Mouse (Mus musculus): Measurements from ENCODE around the gene Twsg1. TPM values are rescaled to one million over a fixed set of nuclear protein-coding genes. Genes with fewer than 3 reads are reported as not detected.
A peak's percentile ranks its signal among the peaks of the same experiment; 100 is the strongest.

Twsg1 gene
- total and polyA plus RNA-seq, 3 experiments: 17.0 to 17.7 TPM; not detected in 1

- TF ChIP-seq GABPA (IDR thresholded peaks at IDR 0.05; ENCODE audit: low read depth, low read length): no peak
- peak; percentile 93 for TF ChIP-seq USF1 (IDR thresholded peaks at IDR 0.05; ENCODE audit: low read depth, low read length)
- TF ChIP-seq E2F4 (IDR thresholded peaks at IDR 0.05; ENCODE audit: borderline replicate concordance, low read depth, low read length): no peak
- TF ChIP-seq MXI1 (IDR thresholded peaks at IDR 0.05; ENCODE audit: low read depth, low read length): peak; percentile 89
- peak; percentile 85 for TF ChIP-seq TCF12 (IDR thresholded peaks at IDR 0.05; ENCODE audit: low read depth, low read length)
- TF ChIP-seq SMC3 (IDR thresholded peaks at IDR 0.05; ENCODE audit: low read depth, low read length): no peak
- TF ChIP-seq HCFC1 (IDR thresholded peaks at IDR 0.05; ENCODE audit: low read depth, low read length): no peak; the same call in 1 of the 2 replicates
- peak; percentile 73 for TF ChIP-seq ETS1 (IDR thresholded peaks at IDR 0.05; ENCODE audit: low read depth, low read length)
- peak; percentile 81; the same call in 1 of the 2 replicates for TF ChIP-seq BHLHE40 (IDR thresholded peaks at IDR 0.05; ENCODE audit: borderline replicate concordance, low read depth, low read length)
- TF ChIP-seq ZMIZ1 (IDR thresholded peaks at IDR 0.05; ENCODE audit: low read depth, low read length): no peak
- TF ChIP-seq JUND (IDR thresholded peaks at IDR 0.05; ENCODE audit: low read depth, low read length): no peak
- TF ChIP-seq NELFE (IDR thresholded peaks at IDR 0.05; ENCODE audit: low read depth, low read length): no peak
- peak; percentile 58; the same call in 1 of the 2 replicates for TF ChIP-seq MYC (IDR thresholded peaks at IDR 0.05; ENCODE audit: low read depth, low read length)
- no peak for TF ChIP-seq ELF1 (IDR thresholded peaks at IDR 0.05; ENCODE audit: low read depth, low read length)
- TF ChIP-seq RAD21 (IDR thresholded peaks at IDR 0.05; ENCODE audit: low read depth, low read length): no peak
- no peak for TF ChIP-seq CHD1 (IDR thresholded peaks at IDR 0.05; ENCODE audit: low read depth, low read length)
- no peak for TF ChIP-seq CHD2 (IDR thresholded peaks at IDR 0.05; ENCODE audit: low read length)
- TF ChIP-seq POLR2A (IDR thresholded peaks at IDR 0.05; ENCODE audit: control insufficient read depth in 1 of 2, insufficient read depth in 1 of 2, low read depth in 1 of 2, low read length in 2 of 2, poor library complexity in 1 of 2): no peak
- no peak for TF ChIP-seq POLR2AphosphoS5 (IDR thresholded peaks at IDR 0.05; ENCODE audit: borderline replicate concordance, low read depth, low read length)
Measured at GRCm38 (mm10) chr17:65919235-65919634, 31.8 kb downstream of the Twsg1 start (continued).

DNA sequence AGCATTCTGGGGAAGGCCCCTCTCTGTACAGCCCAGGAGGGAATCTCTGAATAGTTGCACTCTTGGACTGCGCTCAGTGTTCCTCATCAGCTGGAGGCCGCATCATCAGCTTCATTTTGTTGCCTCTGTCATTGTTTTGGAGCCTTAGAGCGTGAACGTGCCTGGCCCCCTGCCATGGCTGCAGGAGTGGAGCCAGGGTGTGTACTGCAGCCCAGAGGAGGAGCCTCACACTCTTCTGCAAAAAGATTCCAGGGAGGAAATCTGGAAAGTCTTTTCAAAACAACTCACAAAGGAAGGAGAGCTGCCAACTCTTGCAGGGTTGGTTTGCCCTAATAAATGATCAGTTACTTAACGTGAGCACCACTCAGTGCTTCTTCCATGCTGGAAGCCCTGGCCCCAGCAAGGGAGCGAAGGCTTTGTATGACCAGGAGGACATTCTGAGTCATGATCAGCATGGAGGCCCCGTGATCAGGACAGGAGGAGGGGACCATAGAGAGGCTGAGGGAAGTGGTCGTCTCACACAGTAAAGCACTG is 34.8 kb downstream of the Twsg1 start:
- H3K4me3 ChIP-seq (ENCODE audit: control insufficient read depth in 1 of 2, insufficient read depth in 1 of 2, low read depth in 2 of 2, low read length in 2 of 2): peak overlapping the region; percentile 30 to 34; a peak in 3 of 4 replicates
- H3K79me2 ChIP-seq (ENCODE audit: control insufficient read depth, insufficient read depth, low read length, poor library complexity): no peaks in the 10 kb centered on the region
- H3K9me3 ChIP-seq (replicated peaks; ENCODE audit: insufficient read depth, low read length): no peaks in the 10 kb centered on the region
- DNase-seq (ENCODE audit: low read depth, low spot score): peak; percentile 57
- no peak overlapping the region for H3K27ac ChIP-seq (ENCODE audit: control insufficient read depth, low read depth, low read length)
- H3K36me3 ChIP-seq (ENCODE audit: control insufficient read depth in 1 of 2, insufficient read depth in 2 of 2, low read length in 2 of 2): peaks cover 0 to 13% of the 10 kb centered on the region in 2 experiments; a peak in 2 of 4 replicates
- no peaks in the 10 kb centered on the region for H3K27me3 ChIP-seq (ENCODE audit: control insufficient read depth in 1 of 2, insufficient read depth in 2 of 2, low read length in 2 of 2)
- no peak for TF ChIP-seq MAZ (IDR thresholded peaks at IDR 0.05; ENCODE audit: low read depth, low read length)
- TF ChIP-seq BHLHE40 (IDR thresholded peaks at IDR 0.05; ENCODE audit: borderline replicate concordance, low read depth, low read length): peak; percentile 70; the same call in 1 of the 2 replicates
- TF ChIP-seq POLR2AphosphoS2 (IDR thresholded peaks at IDR 0.05; ENCODE audit: low read length): no peak
- TF ChIP-seq SMC3 (IDR thresholded peaks at IDR 0.05; ENCODE audit: low read depth, low read length): no peak
- TF ChIP-seq UBTF (IDR thresholded peaks at IDR 0.05; ENCODE audit: borderline replicate concordance, insufficient read depth, low read depth, low read length): no peak
- TF ChIP-seq EP300 (IDR thresholded peaks at IDR 0.05; ENCODE audit: low read depth in 1 of 2, low read length in 2 of 2): no peak
- TF ChIP-seq TBP (IDR thresholded peaks at IDR 0.05; ENCODE audit: low read depth, low read length): no peak
- no peak for TF ChIP-seq RCOR1 (IDR thresholded peaks at IDR 0.05; ENCODE audit: low read depth, low read length)
- TF ChIP-seq POLR2AphosphoS5 (IDR thresholded peaks at IDR 0.05; ENCODE audit: borderline replicate concordance, low read depth, low read length): no peak
- TF ChIP-seq ETS1 (IDR thresholded peaks at IDR 0.05; ENCODE audit: low read depth, low read length): peak; percentile 59; the same call in 1 of the 2 replicates
- TF ChIP-seq USF1 (IDR thresholded peaks at IDR 0.05; ENCODE audit: low read depth, low read length): no peak
- TF ChIP-seq E2F4 (IDR thresholded peaks at IDR 0.05; ENCODE audit: borderline replicate concordance, low read depth, low read length): no peak
- TF ChIP-seq MAX (IDR thresholded peaks at IDR 0.05; ENCODE audit: low read length): no peak
- no peak overlapping the region for H3K9ac ChIP-seq (ENCODE audit: control insufficient read depth, low read depth, low read length, poor library complexity, severe bottlenecking)
- H3K4me1 ChIP-seq (ENCODE audit: control insufficient read depth in 1 of 2, insufficient read depth in 2 of 2, low read length in 2 of 2): peaks cover 3 to 21% of the 10 kb centered on the region in 2 experiments
